Mouse (Mus musculus): Measurements from ENCODE around the gene Lce1e.
"Not testable (repeated sequence)": the region's sequence is repeated elsewhere in the genome, so short reads cannot be mapped to it uniquely, and the experiment has no call there.

Lce1e gene

GRCm38 (mm10) chr3:92708974-92709373, at the start of gene Lce1e:
Gene Lce1e (minus strand): TSS chr3:92709074.
- DNase-seq (ENCODE audit: low read depth, low spot score) = no peak

GRCm38 (mm10) chr3:92753197-92753596, 44.3 kb upstream of the Lce1e start:
- DNase-seq (ENCODE audit: low read depth, low spot score) = no peak

- no peak for DNase-seq (ENCODE audit: low read depth, low spot score)
Measured at GRCm38 (mm10) chr3:92752238-92752637, 43.4 kb upstream of the Lce1e start, which contains the start of gene Lce1g. Gene Lce1g (minus strand): TSS chr3:92752338.

GRCm38 (mm10) chr3:92738996-92739395, 30.1 kb upstream of the Lce1e start, which contains the start of gene Gm38119:
Gene Gm38119 (minus strand): TSS chr3:92739096.
- DNase-seq (ENCODE audit: low read depth, low spot score) = no peak

- no peak for DNase-seq (ENCODE audit: low read depth, low spot score)
Measured at GRCm38 (mm10) chr3:92722631-92723030, 13.8 kb upstream of the Lce1e start.

- no peak for DNase-seq (ENCODE audit: low read depth, low spot score)
Measured at GRCm38 (mm10) chr3:92720250-92720649, 11.4 kb upstream of the Lce1e start, which contains the start of gene Lce1f. Gene Lce1f (minus strand): TSS chr3:92720350.

- no peak for DNase-seq (ENCODE audit: low read depth, low spot score)
Measured at GRCm38 (mm10) chr3:92715122-92715521, 6.2 kb upstream of the Lce1e start.

GRCm38 (mm10) chr3:92694613-92695012, 14.3 kb downstream of the Lce1e start:
- no peak for DNase-seq (ENCODE audit: low read depth, low spot score)

- DNase-seq (ENCODE audit: low read depth, low spot score) = no peak
Measured at GRCm38 (mm10) chr3:92691688-92692087, 17.2 kb downstream of the Lce1e start.

GRCm38 (mm10) chr3:92689154-92689553, 19.7 kb downstream of the Lce1e start:
- DNase-seq (ENCODE audit: low read depth, low spot score) = not testable (repeated sequence)

GRCm38 (mm10) chr3:92687110-92687509, 21.8 kb downstream of the Lce1e start, which contains the start of gene Lce1d:
Gene Lce1d (minus strand): TSS chr3:92687210.
- no peak for DNase-seq (ENCODE audit: low read depth, low spot score)

- DNase-seq (ENCODE audit: low read depth, low spot score) = no peak
Measured at GRCm38 (mm10) chr3:92678947-92679346, 29.9 kb downstream of the Lce1e start, which contains the start of gene Lce1c. Gene Lce1c (plus strand): TSS chr3:92679247.

GRCm38 (mm10) chr3:92670215-92670614, 38.7 kb downstream of the Lce1e start, which contains the start of gene Lce1a2:
Gene Lce1a2 (minus strand): TSS chr3:92670315.
- DNase-seq (ENCODE audit: low read depth, low spot score) = no peak
